Mouse (Mus musculus): ENCODE measurements around the gene Stard8. TPM values are rescaled to one million over a fixed set of nuclear protein-coding genes. Genes with fewer than 3 reads are reported as not detected.

Gene Stard8
- total RNA-seq, 2 experiments from 2014 or later, result 34.6 to 36.1 TPM

Other genes starting within 250 kb of the Stard8 start
- gene Ophn1, start 112.2 kb upstream of the Stard8 start, total RNA-seq (2021), result 10 to 100 TPM; 41.0 to 42.4 TPM
- gene Yipf6, start 66.9 kb upstream of the Stard8 start, total RNA-seq (2021), result 10 to 100 TPM; 33.0 to 35.1 TPM
- gene Efnb1, start 132.9 kb downstream of the Stard8 start, total RNA-seq (2021), result 10 to 100 TPM; 22.2 to 22.9 TPM

Data from left cerebral cortex, adult 18-20 months (tissue).